Mouse (Mus musculus) right cerebral cortex, adult 2 months (tissue): ENCODE measurements around the gene Rhobtb3.
"Not testable (repeated sequence)": the region's sequence is repeated elsewhere in the genome, so short reads cannot be mapped to it uniquely, and the experiment has no call there.

Experiments used
- DNase-seq, 2 experiments: peaks; one replicate each; pipeline ENCODE4 v3.0.0; 2021 to 2022; ENCODE audit warnings: low spot score in 2 of 2

Rhobtb3 gene

DNA sequence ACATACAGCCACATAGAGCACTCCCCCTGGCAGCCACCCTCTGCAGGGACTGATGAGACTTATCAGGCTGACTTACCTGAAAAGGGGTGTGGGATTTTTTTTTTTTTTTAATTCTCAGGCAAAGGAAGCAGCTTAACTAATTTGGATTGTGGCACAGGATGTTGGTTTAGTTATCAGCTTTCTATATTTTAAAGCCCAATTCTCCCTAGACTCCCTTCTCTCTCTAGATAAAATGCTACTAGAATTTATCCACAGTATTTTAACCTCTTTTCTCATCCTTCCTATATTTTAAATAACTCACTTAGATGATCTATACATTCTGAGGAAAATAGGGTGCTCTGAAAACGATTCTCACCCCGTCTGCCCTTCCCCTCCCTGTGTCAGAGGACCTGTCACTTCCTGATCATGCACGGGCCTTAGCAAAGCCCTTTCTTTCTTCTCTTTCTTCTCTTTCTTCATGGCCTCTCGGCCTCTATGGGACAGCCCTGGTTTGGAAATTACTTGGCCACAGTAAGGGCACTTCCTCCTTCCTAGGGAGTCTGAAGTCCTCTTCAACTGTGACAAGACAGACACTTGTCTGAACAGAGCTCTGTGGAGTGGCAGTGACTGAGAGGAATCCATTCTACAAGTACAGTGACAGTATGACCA lies 98.1 kb downstream of the Rhobtb3 start:
- no peak for DNase-seq

DNA sequence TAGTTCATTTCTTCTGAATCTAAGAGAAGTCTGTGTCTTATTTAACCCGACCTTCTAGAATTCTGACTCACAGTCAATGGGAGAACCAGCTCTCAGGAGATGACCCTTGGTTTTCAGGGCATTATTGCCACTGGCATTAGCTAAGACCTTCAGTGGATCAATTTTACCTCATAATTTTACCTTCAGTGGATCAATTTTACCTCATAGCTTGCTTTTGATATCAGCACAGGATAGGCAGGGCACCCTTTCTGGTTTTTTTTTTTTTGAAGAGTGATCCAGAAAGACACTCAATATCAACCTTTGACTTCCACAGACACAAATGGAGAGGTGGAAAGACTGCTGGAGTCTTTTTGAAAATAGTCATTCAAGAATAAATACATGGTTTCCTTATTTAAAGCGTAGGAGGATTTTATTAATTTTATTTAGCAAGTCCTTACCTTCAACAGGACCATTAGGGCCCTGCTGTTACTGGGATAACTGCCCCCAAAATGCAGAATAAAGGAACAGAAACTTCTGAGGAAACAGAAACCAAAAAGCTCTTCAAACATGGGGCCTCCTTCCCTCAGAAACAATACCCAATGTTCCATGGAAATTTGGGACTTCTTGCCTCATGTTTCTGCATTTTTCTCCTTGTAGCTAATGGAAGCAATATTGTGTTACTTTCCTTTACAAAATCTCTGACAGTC lies 98.7 kb downstream of the Rhobtb3 start:
- no peak for DNase-seq

DNA sequence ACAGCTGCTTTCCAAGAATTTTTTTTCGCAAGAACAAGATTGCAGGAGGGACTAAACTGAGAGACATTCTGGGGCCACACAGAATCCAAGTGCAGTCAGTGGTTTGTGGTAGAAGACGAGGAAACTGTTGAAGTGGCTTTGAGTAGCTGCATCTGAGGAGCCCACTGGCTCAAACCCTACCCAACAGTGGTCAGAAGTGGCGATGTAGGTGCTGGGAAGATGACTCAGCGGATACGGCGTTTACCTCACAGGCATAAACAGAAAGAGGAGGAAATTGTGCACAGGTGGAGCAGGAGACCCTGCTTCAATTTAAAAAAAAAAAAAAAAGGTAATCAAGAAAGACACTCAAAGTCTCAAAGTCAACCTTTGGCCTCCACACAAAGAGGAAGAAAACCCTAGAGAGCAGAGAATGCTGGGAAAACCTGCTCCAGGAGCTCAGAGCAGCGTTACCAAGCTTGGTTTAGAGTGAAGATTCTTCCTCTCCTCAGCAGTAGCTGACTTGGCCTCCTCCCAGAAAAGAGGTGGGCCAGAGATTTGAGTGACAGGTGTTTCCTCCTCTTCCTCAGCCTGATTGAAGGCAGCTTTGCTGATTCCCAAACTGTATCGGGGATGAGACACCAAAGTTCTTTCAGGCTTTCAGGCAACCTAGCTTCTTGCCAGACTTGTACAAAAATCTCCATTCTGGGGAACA lies 99.6 kb downstream of the Rhobtb3 start:
- no peak for DNase-seq

DNA sequence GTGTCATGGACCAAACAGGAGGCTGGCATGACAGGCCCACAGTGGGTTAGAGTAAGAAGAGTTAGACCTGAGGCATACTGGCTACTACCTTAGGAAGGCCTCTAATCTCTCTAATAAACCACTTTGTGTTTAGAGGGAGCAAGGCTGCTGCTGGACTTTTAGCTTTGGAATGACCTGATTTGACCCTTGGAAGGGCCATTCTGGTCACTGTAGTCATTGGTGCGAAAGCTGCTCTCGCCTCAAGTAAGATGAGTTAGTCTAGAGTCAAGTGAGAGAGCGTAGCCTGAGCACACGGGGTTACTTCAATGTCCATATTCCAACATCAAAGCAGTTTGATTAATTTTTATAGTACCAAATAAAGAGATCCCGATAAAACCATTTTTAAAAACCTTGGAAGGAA lies 100.4 kb downstream of the Rhobtb3 start:
- DNase-seq = no peak

DNA sequence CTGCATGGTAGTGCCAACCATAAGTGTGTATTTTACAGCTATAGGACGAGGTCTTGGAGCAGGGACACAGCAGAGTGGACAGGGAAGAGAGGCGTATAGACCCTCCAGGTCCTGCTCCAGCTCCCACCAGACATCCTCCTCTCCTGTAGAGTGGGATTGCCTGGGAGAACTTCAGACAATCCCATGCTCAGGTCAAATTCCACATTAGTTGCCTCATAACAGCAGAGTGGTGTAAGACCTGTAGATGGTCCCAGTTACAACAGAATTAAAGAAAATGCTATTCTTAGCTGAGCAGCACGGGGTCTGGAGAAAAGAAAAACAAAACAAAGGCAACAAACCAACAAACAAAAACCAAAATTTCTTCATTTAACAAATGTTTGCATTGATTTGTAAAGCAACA lies 101.8 kb downstream of the Rhobtb3 start:
- DNase-seq = no peak

GRCm38 (mm10) chr13:75840752-75841285 lies 102.9 kb downstream of the Rhobtb3 start:
- peak in 1 of 2 experiments; percentile 18 for DNase-seq

DNA sequence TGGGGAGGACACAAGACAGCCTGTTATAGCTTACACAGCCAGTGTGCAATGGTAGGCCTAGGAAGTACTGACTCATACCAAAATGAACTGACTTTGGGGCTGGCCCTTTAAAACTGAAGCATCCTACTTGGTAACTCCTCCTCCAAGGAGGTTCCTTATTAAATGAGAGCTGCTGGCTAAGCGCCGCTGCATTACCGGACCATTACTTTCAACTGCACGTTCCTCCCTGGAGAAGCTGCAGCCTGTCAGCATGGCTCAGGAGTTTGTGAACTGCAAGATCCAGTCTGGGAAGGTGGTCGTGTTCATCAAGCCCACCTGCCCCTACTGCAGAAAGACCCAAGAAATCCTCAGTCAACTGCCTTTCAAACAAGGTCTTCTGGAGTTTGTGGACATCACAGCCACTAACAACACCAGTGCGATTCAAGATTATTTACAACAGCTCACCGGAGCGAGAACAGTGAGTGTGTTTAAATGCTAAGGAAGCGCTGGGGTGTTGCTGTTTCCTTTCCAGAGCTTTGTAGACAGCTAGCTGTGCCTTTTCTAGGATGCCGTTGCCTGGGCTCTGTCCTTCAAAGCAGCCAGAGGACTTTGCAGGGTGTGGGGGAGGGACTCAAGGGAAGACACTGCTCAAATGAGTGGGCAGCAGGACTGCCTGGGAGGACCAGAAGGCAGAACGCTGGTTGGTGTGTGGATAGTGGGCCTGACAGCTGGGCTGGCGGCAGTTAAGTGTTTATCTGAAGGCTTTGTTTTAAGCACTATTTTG lies 103.8 kb downstream of the Rhobtb3 start, which contains the start of gene Glrx:
TSS of gene Glrx (plus strand) at position 150 of the 763 bp plus-strand sequence.
- DNase-seq = peak; percentile 85 to 88

DNA sequence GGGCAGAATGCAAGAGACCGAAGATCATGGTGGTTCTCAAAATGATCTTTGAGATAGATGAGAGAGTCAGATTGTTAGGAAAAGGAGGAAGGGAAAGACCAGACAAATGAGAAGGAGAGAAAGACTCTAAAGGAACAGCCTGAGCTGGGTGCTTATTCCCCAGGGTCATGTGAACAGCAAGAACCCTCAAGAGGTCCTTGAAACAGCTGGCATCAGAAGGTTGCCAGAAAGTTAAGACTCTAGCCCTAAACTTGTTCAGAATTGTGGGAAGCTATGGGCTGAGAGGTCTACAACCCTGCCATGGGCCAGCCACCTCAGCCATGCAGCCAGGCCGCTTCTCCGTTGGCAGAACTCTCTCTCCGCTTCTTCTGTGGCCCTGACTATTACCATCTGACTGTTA lies 105.2 kb downstream of the Rhobtb3 start:
- DNase-seq = no peak

GRCm38 (mm10) chr13:75835461-75835860 lies 108.3 kb downstream of the Rhobtb3 start:
- no peak for DNase-seq

DNA sequence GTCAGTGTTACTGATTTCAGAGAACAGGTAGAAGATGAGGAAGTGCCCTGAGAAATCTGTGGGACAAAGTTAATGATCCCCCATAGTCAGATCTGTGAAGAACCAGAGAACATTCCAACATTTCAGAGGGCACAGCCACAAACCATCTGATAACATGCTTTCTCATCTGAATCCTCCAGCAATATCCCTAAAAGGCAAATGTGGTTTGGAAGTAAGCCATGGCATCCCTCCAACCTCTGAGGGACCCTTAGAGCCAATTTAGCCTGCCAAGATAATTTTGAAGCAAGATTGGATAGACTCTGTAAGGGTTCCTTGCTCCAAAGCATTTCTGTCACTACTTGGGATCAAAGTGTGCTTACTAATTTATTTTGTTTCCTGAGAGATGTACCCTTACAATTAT lies 110.2 kb downstream of the Rhobtb3 start:
- DNase-seq = no peak

DNA sequence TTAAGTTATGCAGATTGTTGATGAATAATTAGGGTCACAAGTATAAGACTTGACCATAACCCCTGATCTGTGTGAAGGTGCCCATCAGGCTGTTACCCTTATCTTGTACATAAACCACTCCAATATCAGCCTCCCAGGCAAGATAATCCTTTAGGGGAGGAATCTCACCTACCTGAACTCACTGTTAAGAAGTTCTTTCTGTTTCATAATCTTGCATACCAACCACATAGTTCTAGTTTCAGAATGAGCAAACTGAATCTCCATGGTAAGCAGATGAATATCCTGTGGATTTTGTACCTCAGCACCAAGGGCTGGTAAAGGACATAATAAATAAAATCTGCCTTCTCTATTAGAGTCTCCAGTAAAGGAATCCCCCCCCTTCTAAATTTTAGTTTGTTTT lies 111.0 kb downstream of the Rhobtb3 start:
- DNase-seq = no peak

GRCm38 (mm10) chr13:75831710-75832109 lies 112.0 kb downstream of the Rhobtb3 start:
- DNase-seq = no peak

DNA sequence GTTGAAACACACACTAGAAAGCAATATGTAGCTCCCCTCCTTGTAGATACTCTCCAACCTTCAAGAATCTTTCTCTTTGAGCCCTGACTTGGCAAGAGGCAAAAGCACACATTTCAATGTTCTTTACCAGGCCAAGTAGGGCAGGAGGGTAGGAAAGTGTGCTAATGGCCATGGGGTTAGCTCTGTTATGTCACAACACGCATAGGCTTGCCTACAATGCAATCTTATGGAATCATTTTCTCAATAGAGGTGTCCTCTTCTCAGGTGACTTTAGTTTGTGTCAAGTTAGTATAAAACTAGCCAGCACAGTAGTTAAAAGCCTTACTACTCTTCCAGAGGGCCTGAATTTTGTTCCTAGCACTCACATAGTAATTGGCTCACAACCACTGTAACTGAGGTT lies 113.0 kb downstream of the Rhobtb3 start:
- DNase-seq = no peak

GRCm38 (mm10) chr13:75825388-75825787 lies 118.3 kb downstream of the Rhobtb3 start:
- no peak for DNase-seq

DNA sequence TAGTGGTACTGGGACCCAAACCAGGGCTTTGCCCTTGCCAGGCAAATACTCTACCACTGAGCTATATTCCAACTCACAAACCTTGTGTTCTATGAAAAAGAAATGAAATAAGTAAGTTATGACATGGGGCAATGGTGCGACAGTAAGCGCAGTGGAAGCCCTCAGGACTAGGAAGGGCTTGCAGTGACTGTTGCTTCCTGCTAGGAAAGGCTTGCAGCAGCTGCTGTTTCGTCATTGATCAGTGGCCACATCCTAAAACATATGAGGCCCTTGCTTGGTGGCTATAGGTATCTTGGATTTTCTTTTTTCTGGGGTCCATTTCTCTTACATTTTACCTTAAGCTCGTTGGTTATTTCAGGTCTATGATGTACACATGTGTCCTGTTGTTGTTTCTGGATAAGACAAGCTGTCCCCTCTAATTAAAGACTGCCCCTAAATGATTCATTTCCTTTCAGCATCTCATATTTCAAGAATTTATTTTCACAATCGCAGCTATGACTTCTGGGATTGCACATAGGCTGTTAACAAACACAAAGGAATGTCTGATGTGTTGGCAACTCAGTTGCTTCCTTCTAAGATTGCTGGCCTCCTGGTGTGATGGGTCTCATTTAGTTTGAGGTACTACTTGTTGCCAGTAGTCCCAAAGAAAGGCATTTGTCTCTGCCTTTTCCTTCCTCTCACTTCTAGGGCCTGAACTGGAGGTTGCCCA lies 119.0 kb downstream of the Rhobtb3 start:
- no peak for DNase-seq

- no peak for DNase-seq
Observed at GRCm38 (mm10) chr13:75823201-75823600, 120.5 kb downstream of the Rhobtb3 start.

GRCm38 (mm10) chr13:75822366-75822765 lies 121.4 kb downstream of the Rhobtb3 start:
- DNase-seq = not testable (repeated sequence)

- no peak for DNase-seq
Observed at GRCm38 (mm10) chr13:75819898-75820297, 123.8 kb downstream of the Rhobtb3 start.
